Mouse (Mus musculus): ENCODE results near the gene Stom.

Gene Stom

GRCm38 (mm10) chr2:35291856-35292255 is 44.9 kb downstream of the Stom start:
- TF ChIP-seq NANOG (IDR thresholded peaks at IDR 0.05; ENCODE audit: borderline replicate concordance, low read length) = no peak
- TF ChIP-seq POU5F1 (IDR thresholded peaks at IDR 0.05; ENCODE audit: borderline replicate concordance, low read length) = no peak
- TF ChIP-seq CTCF (conservative IDR thresholded peaks at IDR 0.05; ENCODE audit: low read length) = peak; percentile 89
- H3K9me3 ChIP-seq (ENCODE audit: low read length) = no peaks in the 10 kb centered on the region
- peaks cover 6% of the 10 kb centered on the region; the same call in 1 of the 2 replicates for H3K4me1 ChIP-seq (replicated peaks; ENCODE audit: low read depth, low read length)
- no peak overlapping the region for H3K4me3 ChIP-seq (replicated peaks; ENCODE audit: low read length)
- H3K36me3 ChIP-seq (ENCODE audit: insufficient read depth, low read length) = no peaks in the 10 kb centered on the region
- peaks cover 19% of the 10 kb centered on the region for H3K27me3 ChIP-seq (ENCODE audit: insufficient read depth, low read length)

GRCm38 (mm10) chr2:35288758-35289635 is 47.8 kb downstream of the Stom start:
- H3K4me1 ChIP-seq (replicated peaks; ENCODE audit: low read depth, low read length) = peaks cover 6% of the 10 kb centered on the region
- H3K27me3 ChIP-seq (ENCODE audit: insufficient read depth, low read length) = peaks cover 22% of the 10 kb centered on the region
- no peak overlapping the region for H3K4me3 ChIP-seq (replicated peaks; ENCODE audit: low read length)
- no peaks in the 10 kb centered on the region for H3K9me3 ChIP-seq (ENCODE audit: low read length)
- TF ChIP-seq CTCF (conservative IDR thresholded peaks at IDR 0.05; ENCODE audit: low read length) (peak; percentile 59), POU5F1 (IDR thresholded peaks at IDR 0.05; ENCODE audit: borderline replicate concordance, low read length) (no peak), NANOG (IDR thresholded peaks at IDR 0.05; ENCODE audit: borderline replicate concordance, low read length) (no peak)
- H3K36me3 ChIP-seq (ENCODE audit: insufficient read depth, low read length) = no peaks in the 10 kb centered on the region

DNA sequence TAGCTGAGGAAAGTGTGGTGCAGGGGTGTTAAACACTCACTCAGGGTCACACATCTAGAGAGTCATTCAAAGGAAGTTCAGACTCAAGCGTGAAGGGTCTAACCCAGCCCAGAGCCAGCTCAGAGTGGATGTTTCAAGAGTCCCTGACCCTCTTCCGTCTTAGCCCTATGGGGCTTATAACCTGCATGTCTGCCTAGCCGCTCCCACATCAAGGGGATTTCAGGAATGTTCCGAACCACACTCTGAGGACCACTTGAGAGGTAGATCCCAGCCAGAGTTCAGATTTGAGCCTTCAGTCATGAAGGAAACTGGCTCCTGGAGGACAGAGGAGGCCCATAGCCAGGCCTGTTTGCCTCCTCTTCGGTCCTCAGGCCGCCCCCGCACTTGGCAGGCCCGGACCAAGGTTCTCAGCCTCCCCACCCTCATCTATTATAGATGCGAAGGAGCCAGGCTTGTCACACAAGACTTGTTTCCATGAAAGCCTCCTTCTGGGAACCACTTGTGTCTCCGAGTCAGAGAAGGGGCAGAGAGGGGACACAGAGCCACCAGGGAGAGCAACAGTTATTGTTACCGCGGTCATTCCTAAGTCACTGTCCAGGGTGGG is 49.7 kb downstream of the Stom start:
- Histone ChIP-seq H3K4me1 (replicated peaks; ENCODE audit: low read depth, low read length) (peaks cover 17% of the 10 kb centered on the region), H3K27me3 (ENCODE audit: insufficient read depth, low read length) (peaks cover 39% of the 10 kb centered on the region), H3K9me3 (ENCODE audit: low read length) (no peaks in the 10 kb centered on the region), H3K4me3 (replicated peaks; ENCODE audit: low read length) (no peak overlapping the region), H3K36me3 (ENCODE audit: insufficient read depth, low read length) (no peaks in the 10 kb centered on the region)
- TF ChIP-seq CTCF (conservative IDR thresholded peaks at IDR 0.05; ENCODE audit: low read length) (no peak), NANOG (IDR thresholded peaks at IDR 0.05; ENCODE audit: borderline replicate concordance, low read length) (no peak), POU5F1 (IDR thresholded peaks at IDR 0.05; ENCODE audit: borderline replicate concordance, low read length) (no peak)

DNA sequence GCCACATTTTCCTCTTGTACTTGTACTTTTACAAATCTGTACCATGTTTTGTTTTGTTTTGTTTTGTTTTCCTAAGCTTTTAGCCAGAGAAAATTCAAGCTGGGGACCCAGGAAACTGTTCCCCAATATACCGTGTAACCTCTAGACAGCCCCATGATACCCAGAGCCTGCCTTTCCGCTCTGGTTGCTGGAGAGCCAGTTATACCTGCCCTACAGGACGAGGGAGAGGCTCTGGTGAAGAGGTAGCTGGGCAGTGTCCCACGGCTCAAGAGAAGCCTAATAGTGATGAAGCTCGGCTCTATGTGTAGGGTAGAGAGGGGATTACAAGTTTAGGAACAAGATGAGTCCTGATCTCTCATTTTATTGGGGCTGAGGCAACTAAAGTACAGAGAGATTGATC is 51.6 kb downstream of the Stom start:
- Histone ChIP-seq H3K9me3 (ENCODE audit: low read length) (no peaks in the 10 kb centered on the region), H3K4me1 (replicated peaks; ENCODE audit: low read depth, low read length) (peaks cover 24% of the 10 kb centered on the region), H3K4me3 (replicated peaks; ENCODE audit: low read length) (no peak overlapping the region), H3K27me3 (ENCODE audit: insufficient read depth, low read length) (peaks cover 58% of the 10 kb centered on the region), H3K36me3 (ENCODE audit: insufficient read depth, low read length) (no peaks in the 10 kb centered on the region)
- TF ChIP-seq POU5F1 (IDR thresholded peaks at IDR 0.05; ENCODE audit: borderline replicate concordance, low read length) (no peak), CTCF (conservative IDR thresholded peaks at IDR 0.05; ENCODE audit: low read length) (no peak), NANOG (IDR thresholded peaks at IDR 0.05; ENCODE audit: borderline replicate concordance, low read length) (no peak)

DNA sequence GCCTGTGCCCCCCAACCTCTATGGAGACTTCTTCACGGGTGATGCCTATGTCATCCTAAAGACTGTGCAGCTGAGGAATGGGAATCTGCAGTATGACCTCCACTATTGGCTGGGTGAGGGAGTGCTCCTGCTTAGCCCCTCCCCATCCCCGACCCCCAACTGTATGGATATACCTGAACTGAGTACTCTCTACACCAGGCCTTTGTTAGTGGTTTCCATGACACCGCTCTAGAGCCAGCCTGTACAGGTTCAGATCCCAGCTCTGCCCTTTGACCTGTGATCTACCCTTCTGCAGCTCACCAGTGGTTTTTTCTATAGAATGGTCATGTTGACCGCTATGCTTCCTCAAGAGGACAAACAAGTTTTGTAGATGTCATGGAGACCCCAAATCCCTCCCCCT is 52.8 kb downstream of the Stom start:
- Histone ChIP-seq H3K27me3 (ENCODE audit: insufficient read depth, low read length) (peaks cover 70% of the 10 kb centered on the region), H3K9me3 (ENCODE audit: low read length) (no peaks in the 10 kb centered on the region), H3K4me1 (replicated peaks; ENCODE audit: low read depth, low read length) (peaks cover 24% of the 10 kb centered on the region), H3K36me3 (ENCODE audit: insufficient read depth, low read length) (no peaks in the 10 kb centered on the region), H3K4me3 (replicated peaks; ENCODE audit: low read length) (no peak overlapping the region)
- no peak for TF ChIP-seq NANOG (IDR thresholded peaks at IDR 0.05; ENCODE audit: borderline replicate concordance, low read length)
- no peak for TF ChIP-seq POU5F1 (IDR thresholded peaks at IDR 0.05; ENCODE audit: borderline replicate concordance, low read length)
- TF ChIP-seq CTCF (conservative IDR thresholded peaks at IDR 0.05; ENCODE audit: low read length) = no peak

- Histone ChIP-seq H3K27me3 (ENCODE audit: insufficient read depth, low read length) (peaks cover 78% of the 10 kb centered on the region), H3K4me3 (replicated peaks; ENCODE audit: low read length) (peak overlapping the region; percentile 79), H3K4me1 (replicated peaks; ENCODE audit: low read depth, low read length) (peaks cover 24% of the 10 kb centered on the region), H3K9me3 (ENCODE audit: low read length) (no peaks in the 10 kb centered on the region), H3K36me3 (ENCODE audit: insufficient read depth, low read length) (no peaks in the 10 kb centered on the region)
- TF ChIP-seq CTCF (conservative IDR thresholded peaks at IDR 0.05; ENCODE audit: low read length) = no peak
These were observed 54.6 kb downstream of the Stom start for GRCm38 (mm10) chr2:35282214-35282613.

GRCm38 (mm10) chr2:35280001-35280400 is 56.8 kb downstream of the Stom start:
- no peak for TF ChIP-seq CTCF (conservative IDR thresholded peaks at IDR 0.05; ENCODE audit: low read length)
- no peak for TF ChIP-seq NANOG (IDR thresholded peaks at IDR 0.05; ENCODE audit: borderline replicate concordance, low read length)
- TF ChIP-seq POU5F1 (IDR thresholded peaks at IDR 0.05; ENCODE audit: borderline replicate concordance, low read length) = no peak
- H3K4me3 ChIP-seq (replicated peaks; ENCODE audit: low read length) = no peak overlapping the region
- H3K36me3 ChIP-seq (ENCODE audit: insufficient read depth, low read length) = no peaks in the 10 kb centered on the region
- H3K4me1 ChIP-seq (replicated peaks; ENCODE audit: low read depth, low read length) = peaks cover 24% of the 10 kb centered on the region
- peaks cover 63% of the 10 kb centered on the region for H3K27me3 ChIP-seq (ENCODE audit: insufficient read depth, low read length)
- H3K9me3 ChIP-seq (ENCODE audit: low read length) = no peaks in the 10 kb centered on the region

GRCm38 (mm10) chr2:35278371-35279210 is 58.2 kb downstream of the Stom start:
- no peaks in the 10 kb centered on the region for H3K36me3 ChIP-seq (ENCODE audit: insufficient read depth, low read length)
- no peak overlapping the region for H3K4me3 ChIP-seq (replicated peaks; ENCODE audit: low read length)
- H3K9me3 ChIP-seq (ENCODE audit: low read length) = no peaks in the 10 kb centered on the region
- H3K27me3 ChIP-seq (ENCODE audit: insufficient read depth, low read length) = peaks cover 57% of the 10 kb centered on the region
- H3K4me1 ChIP-seq (replicated peaks; ENCODE audit: low read depth, low read length) = peaks cover 24% of the 10 kb centered on the region
- TF ChIP-seq CTCF (conservative IDR thresholded peaks at IDR 0.05; ENCODE audit: low read length) = no peak

Measured in E14TG2a.4 (cell line).